Mouse (Mus musculus) left cerebral cortex, adult 8-10 months (tissue): ENCODE data around the gene Trpv4. TPM values are rescaled to one million over a fixed set of nuclear protein-coding genes. Genes with fewer than 3 reads are reported as not detected.

Source experiments
- total RNA-seq, 4 experiments: library from RNA; stranded (reverse); gene quantifications; 2 replicates each; pipeline ENCODE4 v1.2.4; 2022

Trpv4 gene
- total RNA-seq, 4 experiments from 2014 or later, result 1.1 to 2.4 (median 1.5) TPM

Other genes with a start within 250 kb of the Trpv4 start
- gene Mmab, start 214.4 kb downstream of the Trpv4 start, total RNA-seq, result 10 to 100 TPM; 19.0 to 21.0 (median 19.7) TPM
- gene Mvk, start 214.2 kb downstream of the Trpv4 start, total RNA-seq, result 10 to 100 TPM; 26.6 to 33.4 (median 29.9) TPM
- gene Fam222a, start 90.4 kb downstream of the Trpv4 start, total RNA-seq, result 10 to 100 TPM in 3 of 4 experiments, 1 to 10 TPM in 1; 8.6 to 12.8 (median 11.6) TPM
- gene Gltp, start 32.6 kb upstream of the Trpv4 start, total RNA-seq, result 10 to 100 TPM; 33.0 to 39.0 (median 35.4) TPM
- 10 to 100 TPM; 10.7 to 18.7 (median 13.2) TPM for gene Tchp, start 49.3 kb upstream of the Trpv4 start, total RNA-seq
- 10 to 100 TPM; 39.5 to 52.2 (median 45.9) TPM for gene Ankrd13a, start 116.3 kb upstream of the Trpv4 start, total RNA-seq
- 10 to 100 TPM; 50.4 to 53.8 (median 52.0) TPM for gene Git2, start 117.1 kb upstream of the Trpv4 start, total RNA-seq
- gene 1500011B03Rik, start 165.0 kb upstream of the Trpv4 start, total RNA-seq, result 100 to 1,000 TPM; 142 to 159 (median 153) TPM
- not detected for gene 4930519G04Rik, start 195.2 kb upstream of the Trpv4 start, total RNA-seq
- 1 to 10 TPM in 1 of 4 experiments, under 1 TPM in 3; 0.57 to 1.1 (median 0.83) TPM for gene Gm9936, start 200.3 kb upstream of the Trpv4 start, total RNA-seq
- 1 to 10 TPM; 2.3 to 6.1 (median 3.9) TPM for gene Oasl2, start 238.5 kb upstream of the Trpv4 start, total RNA-seq